Mouse (Mus musculus) myocyte (in vitro differentiated cells): ENCODE measurements at regions not wholly inside any gene's neighbourhood (a gene's known extent, or its start where the extent isn't known, plus 50 kb on each side); places are given as distances from the start of the nearest gene placed in this dataset.

Experiments
- E2F4 ChIP-seq: IDR thresholded peaks from one replicate; pipeline ENCODE4 v1.6.1; 2011; ENCODE audit warnings: mild to moderate bottlenecking, control low read depth, moderate library complexity; ENCODE audit not compliant: insufficient read depth
- MAX ChIP-seq: IDR thresholded peaks from one replicate; pipeline ENCODE4 v1.6.1; 2011; ENCODE audit warnings: low read depth, mild to moderate bottlenecking, control low read depth
- MYOD1 ChIP-seq, 3 experiments: IDR thresholded peaks; one replicate each; pipeline ENCODE4 v1.6.1; 2011; ENCODE audit warnings: control low read depth in 2 of 3, low read depth in 2 of 3, mild to moderate bottlenecking in 2 of 3, moderate library complexity in 1 of 3; ENCODE audit not compliant: insufficient read length in 2 of 3, control insufficient read depth in 1 of 3
- MYOG ChIP-seq, 3 experiments: IDR thresholded peaks; one replicate each; pipeline ENCODE4 v1.6.1; 2011; ENCODE audit warnings: control low read depth in 2 of 3, low read depth in 2 of 3, mild to moderate bottlenecking in 2 of 3; ENCODE audit not compliant: insufficient read length in 2 of 3, control insufficient read depth in 1 of 3, insufficient read depth in 1 of 3
- POLR2A ChIP-seq: IDR thresholded peaks from one replicate; pipeline ENCODE4 v1.6.1; 2011; ENCODE audit warnings: low read depth, mild to moderate bottlenecking, control low read depth, moderate library complexity; ENCODE audit not compliant: insufficient read length
- POLR2AphosphoS2 ChIP-seq: IDR thresholded peaks from one replicate; pipeline ENCODE4 v1.6.1; 2011; ENCODE audit warnings: low read depth, control low read depth; ENCODE audit not compliant: insufficient read length
- TCF12 ChIP-seq: IDR thresholded peaks from one replicate; pipeline ENCODE4 v1.6.1; 2011; ENCODE audit warnings: mild to moderate bottlenecking, control low read depth; ENCODE audit not compliant: poor library complexity, insufficient read depth, severe bottlenecking
- USF1 ChIP-seq: IDR thresholded peaks from one replicate; pipeline ENCODE4 v1.6.1; 2011; ENCODE audit warnings: low read depth, mild to moderate bottlenecking, control low read depth, moderate library complexity

- TF ChIP-seq POLR2A (no peak), MAX (no peak), USF1 (no peak), MYOG (IDR thresholded peaks at IDR 0.05; ENCODE audit: control insufficient read depth in 1 of 3, insufficient read depth in 1 of 3, insufficient read length in 2 of 3, low read depth in 2 of 3) (no peak), TCF12 (no peak), MYOD1 (IDR thresholded peaks at IDR 0.05; ENCODE audit: control insufficient read depth in 1 of 3, insufficient read length in 2 of 3, low read depth in 2 of 3) (no peak), POLR2AphosphoS2 (no peak), E2F4 (no peak)
Observed at GRCm38 (mm10) chr10:29824939-29825658, 289.4 kb upstream of the Rspo3 start.
